Mouse (Mus musculus) forebrain, embryonic 11.5 days (tissue): Measurements from ENCODE around the gene Dusp18. TPM values are rescaled to one million over a fixed set of nuclear protein-coding genes. Genes with fewer than 3 reads are reported as not detected.

Source experiments
- ATAC-seq: fragments of 200-750 bp; cut with Nextera tagmentation; replicated peaks from 2 replicates; pipeline ENCODE4 v1.8.0; 2017; ENCODE audit warnings: moderate TSS enrichment; ENCODE audit not compliant: low FRiP score
- DNase-seq: peaks from one replicate; pipeline ENCODE4 v3.0.0-alpha.2; 2017; ENCODE audit warnings: low spot score
- H3K27ac ChIP-seq: fragments of 300-500 bp; sonication (generic); 2 replicates; pipeline ENCODE4 v1.5.1; 2014; ENCODE audit warnings: low read depth, low read length
- H3K27me3 ChIP-seq: fragments of 300-500 bp; sonication (generic); 2 replicates; pipeline ENCODE4 v1.6.1; 2014; ENCODE audit warnings: mild to moderate bottlenecking, low read length, mixed read lengths; ENCODE audit not compliant: control insufficient read depth, insufficient read depth
- H3K36me3 ChIP-seq: fragments of 300-500 bp; sonication (generic); 2 replicates; pipeline ENCODE4 v1.6.1; 2014; ENCODE audit warnings: mild to moderate bottlenecking, low read length, moderate library complexity, mixed read lengths; ENCODE audit not compliant: control insufficient read depth, insufficient read depth
- H3K4me1 ChIP-seq: fragments of 300-500 bp; sonication (generic); replicated peaks from 2 replicates; pipeline ENCODE4 v1.6.1; 2014; ENCODE audit warnings: low read length, mixed read lengths; ENCODE audit not compliant: control insufficient read depth, insufficient read depth
- H3K4me2 ChIP-seq: fragments of 300-500 bp; sonication (generic); 2 replicates; pipeline ENCODE4 v1.6.1; 2014; ENCODE audit warnings: low read depth, mild to moderate bottlenecking, low read length, moderate library complexity, mixed read lengths; ENCODE audit not compliant: severe bottlenecking
- H3K4me3 ChIP-seq: fragments of 300-500 bp; sonication (generic); 2 replicates; pipeline ENCODE4 v1.5.1; 2014; ENCODE audit warnings: low read depth, low read length
- H3K9ac ChIP-seq: fragments of 300-500 bp; sonication (generic); 2 replicates; pipeline ENCODE4 v1.6.1; 2014; ENCODE audit warnings: low read length
- H3K9me3 ChIP-seq: fragments of 300-500 bp; sonication (generic); 2 replicates; pipeline ENCODE4 v1.6.1; 2016; ENCODE audit warnings: low read length, mixed read lengths; ENCODE audit not compliant: control insufficient read depth
- WGBS: fragments of 180-500 bp; shearing (Covaris S2); extraction: QIAGEN DNeasy Blood & Tissue Kit; methylation state at CpG from one replicate; pipeline ENCODE4 v1.1.7; 2014; 5-methylcytosine and 5-hydroxymethylcytosine counted together
- polyA plus RNA-seq: library from polyadenylated mRNA; unstranded; fragments of >200 nt; fragmentation: Nextera tagmentation; extraction: Ambion mirVana; gene quantifications from 2 replicates; pipeline ENCODE4 v1.2.1, GENCODE M21; 2014

Dusp18 gene
- polyA plus RNA-seq, 1 experiment from 2014 or later, result 22.5 TPM

- DNase-seq, result no peak
- Histone ChIP-seq H3K27me3 (no peaks in the 10 kb centered on the region), H3K9ac (no peak overlapping the region), H3K9me3 (no peaks in the 10 kb centered on the region), H3K27ac (no peak overlapping the region), H3K4me3 (no peak overlapping the region), H3K4me1 (no peaks in the 10 kb centered on the region), H3K36me3 (no peaks in the 10 kb centered on the region), H3K4me2 (no peak overlapping the region)
- WGBS, result 83% methylated on average over 6 of the region's 6 CpGs
- ATAC-seq, result no peak
These were observed 18.6 kb upstream of the Dusp18 start for GRCm38 (mm10) chr11:3876419-3876818.

- H3K27me3 ChIP-seq, result no peaks in the 10 kb centered on the region
- H3K27ac ChIP-seq, result no peak overlapping the region
- no peak for DNase-seq
- no peaks in the 10 kb centered on the region for H3K4me1 ChIP-seq
- no peak overlapping the region for H3K9ac ChIP-seq
- H3K4me2 ChIP-seq, result no peak overlapping the region
- no peak overlapping the region for H3K4me3 ChIP-seq
- H3K9me3 ChIP-seq, result no peaks in the 10 kb centered on the region
- ATAC-seq, result no peak
- WGBS, result 80% methylated on average over 7 of the region's 7 CpGs
- H3K36me3 ChIP-seq, result no peaks in the 10 kb centered on the region
These were observed 16.4 kb upstream of the Dusp18 start for GRCm38 (mm10) chr11:3878660-3879059.

GRCm38 (mm10) chr11:3879836-3880235 lies 15.2 kb upstream of the Dusp18 start:
- H3K9ac ChIP-seq, result no peak overlapping the region
- WGBS, result 34% methylated on average over 2 of the region's 2 CpGs
- H3K9me3 ChIP-seq, result no peaks in the 10 kb centered on the region
- ATAC-seq (no peak; the same call in 1 of the 2 replicates), DNase-seq (peak; percentile 80)
- no peak overlapping the region for H3K27ac ChIP-seq
- H3K36me3 ChIP-seq, result no peaks in the 10 kb centered on the region
- H3K4me1 ChIP-seq, result no peaks in the 10 kb centered on the region
- no peak overlapping the region for H3K4me3 ChIP-seq
- H3K4me2 ChIP-seq, result no peak overlapping the region
- H3K27me3 ChIP-seq, result no peaks in the 10 kb centered on the region

- Histone ChIP-seq H3K36me3 (no peaks in the 10 kb centered on the region), H3K9ac (no peak overlapping the region), H3K27ac (no peak overlapping the region), H3K4me1 (no peaks in the 10 kb centered on the region), H3K27me3 (no peaks in the 10 kb centered on the region), H3K9me3 (no peaks in the 10 kb centered on the region), H3K4me3 (no peak overlapping the region), H3K4me2 (no peak overlapping the region)
- WGBS, result 94% methylated on average over 3 of the region's 3 CpGs
- DNase-seq, result no peak
- no peak for ATAC-seq
These were observed 11.3 kb upstream of the Dusp18 start for GRCm38 (mm10) chr11:3883711-3884110.

GRCm38 (mm10) chr11:3887331-3887730 lies 7.7 kb upstream of the Dusp18 start:
- ATAC-seq (no peak), DNase-seq (no peak)
- Histone ChIP-seq H3K9ac (no peak overlapping the region), H3K4me1 (no peaks in the 10 kb centered on the region), H3K27ac (no peak overlapping the region), H3K27me3 (no peaks in the 10 kb centered on the region), H3K9me3 (no peaks in the 10 kb centered on the region), H3K4me3 (no peak overlapping the region), H3K4me2 (no peak overlapping the region), H3K36me3 (no peaks in the 10 kb centered on the region)
- WGBS, result 76% methylated on average over 5 of the region's 5 CpGs

- H3K9ac ChIP-seq, result no peak overlapping the region
- no peaks in the 10 kb centered on the region for H3K9me3 ChIP-seq
- WGBS, result 77% methylated on average over 6 of the region's 6 CpGs
- no peak overlapping the region for H3K27ac ChIP-seq
- DNase-seq, result no peak
- peaks cover 4% of the 10 kb centered on the region; the same call in 1 of the 2 replicates for H3K36me3 ChIP-seq
- no peaks in the 10 kb centered on the region for H3K4me1 ChIP-seq
- ATAC-seq, result no peak
- H3K27me3 ChIP-seq, result no peaks in the 10 kb centered on the region
- no peak overlapping the region for H3K4me3 ChIP-seq
- no peak overlapping the region for H3K4me2 ChIP-seq
These were observed 1.1 kb upstream of the Dusp18 start for GRCm38 (mm10) chr11:3893970-3894369.

GRCm38 (mm10) chr11:3895458-3895857 lies 418 bp downstream of the Dusp18 start:
- Histone ChIP-seq H3K4me1 (no peaks in the 10 kb centered on the region), H3K4me2 (peak overlapping the region; percentile 69), H3K4me3 (peak overlapping the region; percentile 43), H3K9ac (peak overlapping the region; percentile 70), H3K36me3 (peaks cover 4% of the 10 kb centered on the region; the same call in 1 of the 2 replicates), H3K27me3 (no peaks in the 10 kb centered on the region), H3K9me3 (no peaks in the 10 kb centered on the region), H3K27ac (peak overlapping the region; percentile 80)
- WGBS, result 9% methylated on average over 10 of the region's 10 CpGs
- DNase-seq, result no peak
- no peak for ATAC-seq

GRCm38 (mm10) chr11:3895933-3896332 lies 893 bp downstream of the Dusp18 start:
- DNase-seq (no peak), ATAC-seq (no peak)
- no peak overlapping the region for H3K4me3 ChIP-seq
- no peaks in the 10 kb centered on the region for H3K4me1 ChIP-seq
- no peak overlapping the region for H3K9ac ChIP-seq
- H3K27me3 ChIP-seq, result no peaks in the 10 kb centered on the region
- H3K27ac ChIP-seq, result no peak overlapping the region
- 96% methylated on average over 1 of the region's 1 CpGs for WGBS
- peaks cover 4% of the 10 kb centered on the region; the same call in 1 of the 2 replicates for H3K36me3 ChIP-seq
- no peak overlapping the region for H3K4me2 ChIP-seq
- no peaks in the 10 kb centered on the region for H3K9me3 ChIP-seq

GRCm38 (mm10) chr11:3900296-3900695 lies 5.3 kb downstream of the Dusp18 start:
- no peaks in the 10 kb centered on the region for H3K4me1 ChIP-seq
- no peak overlapping the region for H3K27ac ChIP-seq
- no peak overlapping the region for H3K4me3 ChIP-seq
- no peaks in the 10 kb centered on the region for H3K27me3 ChIP-seq
- DNase-seq, result no peak
- H3K4me2 ChIP-seq, result no peak overlapping the region
- peaks cover 4% of the 10 kb centered on the region; the same call in 1 of the 2 replicates for H3K36me3 ChIP-seq
- 87% methylated on average over 6 of the region's 6 CpGs for WGBS
- H3K9ac ChIP-seq, result no peak overlapping the region
- no peaks in the 10 kb centered on the region for H3K9me3 ChIP-seq
- ATAC-seq, result no peak
